Mouse (Mus musculus) CD4-positive, CD25-positive, alpha-beta regulatory T cell, adult 4 months (primary cell): ENCODE data around the gene Ube2g1. TPM values are rescaled to one million over a fixed set of nuclear protein-coding genes. Genes with fewer than 3 reads are reported as not detected.
A peak's percentile ranks its signal among the peaks of the same experiment; 100 is the strongest.
"Not testable (repeated sequence)": the region's sequence is repeated elsewhere in the genome, so short reads cannot be mapped to it uniquely, and the experiment has no call there.

Source experiments
- ATAC-seq: one replicate; pipeline ENCODE4 v1.8.0; 2017
- polyA plus RNA-seq, 2 experiments: library from polyadenylated mRNA; unstranded; fragments of 100-300 nt; shearing (Covaris generic); gene quantifications; one replicate each; pipeline ENCODE4 v1.2.1; 2017

The Ube2g1 gene
- polyA plus RNA-seq, 2 experiments from 2014 or later, result 39.8 to 44.8 TPM

DNA sequence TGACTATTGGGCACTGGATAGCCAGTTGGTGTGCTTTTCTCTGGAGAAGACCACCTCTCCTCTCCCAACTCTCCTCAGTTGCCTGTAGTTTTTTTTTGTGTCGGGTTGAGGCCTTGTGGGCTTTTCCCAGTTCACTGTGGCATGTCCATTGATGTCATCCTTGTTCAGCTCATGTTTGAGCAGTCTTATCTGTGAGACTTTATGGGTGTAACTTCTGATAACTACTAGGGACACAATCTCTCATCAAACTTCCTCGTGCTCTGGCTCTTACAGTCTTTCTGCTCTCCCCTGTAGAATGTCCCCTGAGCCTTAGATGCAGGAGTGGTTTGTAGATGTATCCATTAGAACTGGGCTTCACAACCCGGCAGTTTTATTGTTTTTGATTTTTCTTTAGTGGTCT is 87.9 kb downstream of the Ube2g1 start:
- ATAC-seq, result no peak

DNA sequence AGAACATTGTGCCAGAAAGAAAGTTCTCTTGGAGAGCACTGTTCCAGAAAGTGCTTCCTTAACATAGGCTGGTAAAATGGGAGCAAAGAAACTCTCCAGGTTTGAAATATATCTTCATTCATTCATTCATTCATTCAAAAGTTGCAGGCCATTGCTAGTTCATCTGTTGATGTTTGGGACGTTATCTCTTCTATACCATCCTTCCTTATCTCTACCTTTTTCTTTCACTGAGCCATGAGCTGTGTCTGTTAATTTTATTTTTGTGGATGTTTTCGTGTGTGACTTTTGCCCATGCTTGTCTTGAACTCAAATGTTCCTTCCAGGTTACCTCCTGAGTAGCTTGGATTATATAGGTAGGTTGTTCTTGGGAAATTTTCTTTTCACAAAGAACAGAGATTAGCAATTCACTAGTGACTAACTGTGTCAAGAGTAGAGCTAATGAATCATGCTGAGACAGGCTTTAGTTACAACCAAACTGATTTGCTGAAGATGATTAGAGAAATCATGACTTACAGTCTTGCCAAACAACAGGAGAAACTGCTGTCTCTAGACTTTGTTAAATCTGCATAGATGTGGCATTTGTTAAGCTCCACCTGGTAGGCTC is 89.4 kb downstream of the Ube2g1 start:
- ATAC-seq, result no peak

DNA sequence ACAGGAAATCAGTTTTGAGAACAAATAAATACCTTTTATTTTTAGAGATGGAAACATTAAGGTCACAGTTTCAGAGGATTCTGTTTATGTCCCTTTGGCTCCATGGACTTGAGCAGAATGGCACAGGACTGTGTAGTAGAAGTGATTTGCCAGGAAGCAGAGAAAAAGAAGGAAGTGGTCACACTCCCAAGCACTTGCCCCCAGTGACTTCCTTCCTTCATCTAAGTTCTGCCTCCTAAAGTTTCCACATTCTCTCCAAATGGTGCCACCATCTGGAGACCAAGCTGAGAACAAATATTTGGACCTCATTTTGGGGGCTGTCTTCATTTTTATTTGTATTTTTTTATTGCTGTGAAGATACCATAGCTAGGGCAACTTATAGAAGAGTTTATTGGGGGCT is 90.2 kb downstream of the Ube2g1 start:
- ATAC-seq, result no peak

DNA sequence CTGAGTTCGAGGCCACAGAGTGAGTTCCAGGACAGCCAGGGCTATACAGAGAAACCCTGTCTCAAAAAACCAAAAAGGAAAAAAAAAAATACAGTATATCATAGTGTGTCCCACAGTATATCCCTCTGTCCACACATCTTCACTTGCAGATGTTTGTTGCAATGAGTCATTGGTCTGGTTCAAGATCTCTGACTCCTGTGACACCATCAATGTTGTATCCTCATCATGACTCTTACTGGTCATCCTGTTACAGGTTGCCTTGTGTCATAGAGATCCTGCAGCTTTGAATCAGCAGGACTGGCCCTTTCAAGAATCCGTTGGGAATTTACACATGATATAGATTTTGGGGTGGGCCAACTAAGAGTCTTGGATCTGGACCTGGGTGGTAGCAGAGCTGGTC is 98.0 kb downstream of the Ube2g1 start:
- ATAC-seq, result not testable (repeated sequence)

DNA sequence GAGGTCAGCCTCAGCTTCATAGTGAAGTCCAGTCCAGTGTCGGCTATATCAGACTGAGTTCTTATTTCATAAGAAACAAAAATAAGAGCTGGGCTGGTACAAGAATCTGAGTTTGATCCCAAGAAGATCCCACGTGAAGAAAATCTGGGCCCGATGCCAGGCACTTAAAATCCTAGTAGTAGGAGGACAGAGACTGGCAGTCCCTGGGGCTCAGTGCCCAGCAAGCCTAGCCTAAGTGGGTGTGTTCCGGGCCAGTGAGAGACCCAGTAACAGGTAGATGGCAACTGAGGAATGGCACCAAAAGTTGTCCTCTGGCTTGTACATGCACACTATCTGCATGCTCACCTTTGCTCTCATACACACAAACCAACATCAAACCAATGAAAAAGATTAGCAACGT is 105.6 kb downstream of the Ube2g1 start:
- no peak for ATAC-seq

DNA sequence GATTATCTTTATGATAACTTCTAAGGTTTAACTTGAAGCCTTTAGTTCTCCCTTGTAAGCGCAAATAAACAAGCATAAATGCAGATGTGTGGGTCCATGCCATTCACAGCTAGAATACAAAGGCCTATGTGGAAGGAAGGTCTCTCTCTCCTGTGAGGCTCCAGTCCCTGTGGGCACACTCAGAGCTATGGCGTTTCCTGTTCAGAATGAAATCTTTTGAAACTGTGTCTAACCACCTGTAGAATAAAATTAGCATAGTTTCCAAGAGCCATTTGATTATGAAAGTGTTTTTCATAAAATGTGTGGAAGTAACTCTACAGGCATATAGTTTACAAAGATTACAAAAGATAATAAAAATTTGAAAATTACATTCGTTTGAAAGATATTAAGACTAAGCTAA is 111.1 kb downstream of the Ube2g1 start:
- peak; percentile 66 for ATAC-seq

DNA sequence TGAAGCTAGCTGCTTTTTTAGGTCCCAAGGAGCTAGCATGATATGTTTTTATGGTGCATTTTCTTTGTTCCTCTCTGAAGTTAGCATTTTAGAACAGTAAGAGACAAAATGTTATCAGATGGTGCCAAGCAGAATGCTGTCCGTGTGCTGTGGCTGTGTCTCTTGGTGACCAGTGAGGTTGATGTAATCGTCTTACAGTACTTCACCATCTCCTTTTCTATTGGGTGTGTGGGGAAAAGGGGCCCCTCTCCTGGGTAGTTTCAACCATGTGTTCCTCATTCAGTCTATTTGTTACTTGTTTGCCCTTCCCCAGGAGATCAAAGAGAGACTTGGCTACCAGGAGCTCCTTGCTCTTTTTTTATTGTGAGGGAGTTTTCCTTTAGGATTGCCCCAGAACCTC is 116.1 kb downstream of the Ube2g1 start:
- no peak for ATAC-seq

DNA sequence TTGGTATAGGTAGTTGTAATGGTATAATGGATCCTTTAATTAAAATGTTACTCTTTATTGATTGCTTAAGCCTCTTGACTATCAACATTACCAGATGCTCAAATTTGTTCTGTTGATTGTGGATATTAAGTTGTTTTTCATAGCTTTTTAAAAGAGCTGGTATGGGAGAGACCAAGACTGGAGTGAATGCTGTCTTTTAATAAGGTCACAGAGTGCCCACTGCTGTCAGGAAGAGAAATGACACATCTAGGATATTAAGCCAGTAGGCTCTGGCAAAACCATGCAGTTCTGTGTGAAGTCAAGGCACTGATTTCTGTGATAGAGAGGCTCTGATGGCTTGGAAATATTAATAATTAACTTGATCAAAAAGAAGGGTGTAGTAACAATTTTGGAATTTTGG is 116.8 kb downstream of the Ube2g1 start:
- no peak for ATAC-seq

DNA sequence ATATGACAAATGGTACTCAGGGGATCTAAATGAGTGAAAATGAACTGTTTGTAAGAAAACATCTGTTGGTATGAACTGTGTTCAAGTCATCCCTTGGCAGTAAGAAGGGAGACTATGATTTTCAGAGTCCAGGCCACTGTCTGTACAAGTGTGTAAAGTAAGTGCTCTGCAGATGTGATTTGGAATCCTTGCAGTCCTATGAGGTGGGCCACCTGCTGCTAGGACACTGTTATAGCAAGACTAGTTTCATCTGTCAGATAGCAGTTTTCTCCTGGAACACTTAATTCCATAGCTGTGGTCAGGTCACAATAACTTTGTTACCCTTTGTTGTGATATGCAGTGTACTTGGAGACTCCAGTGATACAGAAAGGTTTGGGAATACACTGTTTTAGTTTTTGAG is 118.9 kb downstream of the Ube2g1 start:
- no peak for ATAC-seq

DNA sequence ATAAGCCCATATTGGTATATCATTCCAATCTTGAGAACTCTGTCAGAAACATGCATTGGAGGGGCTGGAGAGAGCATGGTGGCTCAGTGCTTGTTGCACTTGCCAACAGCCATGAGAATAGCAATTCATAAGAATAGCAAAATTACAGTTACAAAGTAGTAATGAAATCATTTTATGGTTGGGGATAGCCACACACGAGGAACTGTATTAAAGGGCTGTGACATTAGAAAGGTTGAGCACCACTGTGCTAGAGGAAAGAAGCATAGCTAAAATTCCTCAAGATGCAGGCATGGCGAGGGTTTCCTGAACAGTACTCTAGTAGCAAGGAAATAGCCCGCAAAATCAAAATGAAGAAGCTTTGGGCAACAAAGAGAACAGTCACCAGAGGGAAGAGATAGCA is 126.7 kb downstream of the Ube2g1 start:
- ATAC-seq, result no peak

DNA sequence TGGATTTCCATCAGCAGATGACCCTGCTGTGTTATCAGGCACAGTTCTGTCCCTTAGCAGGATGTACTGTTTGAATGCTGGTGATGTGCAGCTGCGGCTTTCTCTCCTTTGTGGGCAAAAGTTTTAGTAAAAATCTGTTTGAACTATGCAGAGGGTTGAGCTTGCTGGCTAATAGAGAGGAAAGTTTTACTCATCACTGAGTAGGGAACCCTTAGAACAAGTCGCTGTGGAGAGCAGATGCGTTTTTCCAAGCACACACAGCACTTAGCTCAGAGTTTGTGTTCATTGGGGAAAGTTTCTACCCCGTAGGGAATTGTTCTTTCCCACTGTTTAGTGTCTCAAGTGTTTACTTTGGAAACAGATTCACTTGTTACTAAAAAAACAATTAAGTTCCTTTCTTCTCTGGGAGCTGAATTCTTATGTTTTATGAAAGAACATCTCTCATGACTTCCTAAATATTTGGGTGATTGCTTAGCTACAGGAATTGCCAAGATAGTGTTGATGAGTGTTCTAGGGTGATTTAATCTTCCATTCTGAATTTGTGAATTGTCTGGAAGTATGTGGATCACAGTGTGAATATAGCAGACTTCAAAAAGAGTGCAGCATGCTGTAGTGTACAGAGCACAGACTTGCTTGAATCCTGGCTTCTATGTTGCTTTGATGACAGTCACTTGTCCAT is 127.9 kb downstream of the Ube2g1 start:
- ATAC-seq, result peak; percentile 51

DNA sequence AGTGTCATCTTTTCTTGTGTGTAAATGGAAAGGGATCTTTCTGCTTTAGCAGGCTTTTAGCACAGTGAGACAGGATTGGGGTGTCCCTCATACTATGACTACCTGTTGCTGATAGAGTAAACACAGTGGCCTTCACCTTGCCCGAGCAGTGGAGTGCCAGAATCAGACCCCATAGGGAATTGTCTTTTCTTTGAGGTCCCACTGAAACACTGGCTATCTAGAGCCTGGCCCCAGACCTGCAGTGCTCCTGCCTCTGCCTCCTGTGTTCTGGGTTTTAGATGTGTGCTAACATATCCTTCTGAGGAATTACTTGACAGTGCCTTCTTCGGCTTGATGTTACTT is 128.4 kb downstream of the Ube2g1 start:
- no peak for ATAC-seq

Other genes starting within 250 kb of the Ube2g1 start
- not detected for gene Tekt1, start 244.8 kb upstream of the Ube2g1 start, polyA plus RNA-seq
- under 1 TPM in 1 of 2 experiments, not detected in 1; 0.23 TPM for gene Smtnl2, start 195.6 kb upstream of the Ube2g1 start, polyA plus RNA-seq
- gene Ggt6, start 171.8 kb upstream of the Ube2g1 start, polyA plus RNA-seq, result not detected
- gene Mybbp1a, start 165.9 kb upstream of the Ube2g1 start, polyA plus RNA-seq, result 100 to 1,000 TPM in 1 of 2 experiments, 10 to 100 TPM in 1; 73.7 to 102 TPM
- not detected for gene Spns2, start 117.4 kb upstream of the Ube2g1 start, polyA plus RNA-seq
- 1 to 10 TPM in 1 of 2 experiments, under 1 TPM in 1; 0.86 to 1.6 TPM for gene Spns3, start 56.8 kb upstream of the Ube2g1 start, polyA plus RNA-seq
- 10 to 100 TPM; 30.3 to 44.4 TPM for gene Ankfy1, start 82.7 kb downstream of the Ube2g1 start, polyA plus RNA-seq
- 1 to 10 TPM; 8.3 to 9.0 TPM for gene Cyb5d2, start 188.9 kb downstream of the Ube2g1 start, polyA plus RNA-seq
- gene Zzef1, start 188.9 kb downstream of the Ube2g1 start, polyA plus RNA-seq, result 10 to 100 TPM; 25.7 to 32.2 TPM